ENCODE assay signal across 27 mouse cellular contexts in genomic region chr7:19208201-19208910, GRCm38 (mm10). TPM values are rescaled to one million over a fixed set of nuclear protein-coding genes. Genes with fewer than 3 reads are reported as not detected.
DNase-seq lines count a peak whose midpoint lies in the region; ATAC-seq and TF ChIP-seq lines count a peak whose summit lies in the region.
"Had no signal": no experiment of that assay in that cellular context is flagged by ENCODE, and none has a peak within 500 bp of the region (broad histone marks: within the 10 kb centered on the region; RNA-seq: fewer than 3 reads in every experiment).

No protein-coding gene starts in this region.

- TF ChIP-seq CTCF in CH12.LX (conservative IDR thresholded peaks at IDR 0.05 in 1 of 2, IDR thresholded peaks at IDR 0.05 in 1 of 2; ENCODE audit: low read depth in 2 of 2, low read length in 2 of 2) = no peak
- TF ChIP-seq CTCF in MEL (IDR thresholded peaks at IDR 0.05 in 2 of 3, conservative IDR thresholded peaks at IDR 0.05 in 1 of 3; ENCODE audit: control insufficient read depth in 1 of 3, insufficient read depth in 1 of 3, low read depth in 2 of 3, low read length in 3 of 3, poor library complexity in 1 of 3, severe bottlenecking in 1 of 3) = no peak

- no peak for TF ChIP-seq RAD21 in CH12.LX (IDR thresholded peaks at IDR 0.05; ENCODE audit: low read depth, low read length)
- TF ChIP-seq RAD21 in MEL (IDR thresholded peaks at IDR 0.05; ENCODE audit: low read depth, low read length) = no peak

- H3K4me3 ChIP-seq in forebrain, embryonic 15.5 days = no peak overlapping the region
- no peak overlapping the region for H3K4me3 ChIP-seq in forebrain, embryonic 10.5 days
- H3K4me3 ChIP-seq in hindbrain, embryonic 16.5 days (ENCODE audit: low read length) = no peak overlapping the region
- no peak overlapping the region for H3K4me3 ChIP-seq in hindbrain, embryonic 11.5 days (ENCODE audit: low read depth, low read length)
- H3K4me3 ChIP-seq in CH12.LX (replicated peaks in 1 of 3; ENCODE audit: low read depth in 2 of 3, low read length in 2 of 3, poor library complexity in 1 of 3) = no peak overlapping the region
- no peak overlapping the region for H3K4me3 ChIP-seq in MEL (ENCODE audit: control insufficient read depth in 1 of 2, insufficient read depth in 1 of 2, low read depth in 2 of 2, low read length in 2 of 2)
- H3K4me3 ChIP-seq: embryonic facial prominence, embryonic 12.5 days; erythroblast, embryonic 14.5 days; forebrain, embryonic 13.5 days; heart, embryonic 15.5 days; left cerebral cortex, adult 2 months; limb, embryonic 15.5 days; myocyte; neural tube, embryonic 15.5 days had no signal

- no peak overlapping the region for H3K9ac ChIP-seq in forebrain, embryonic 15.5 days (replicated peaks)
- no peak overlapping the region for H3K9ac ChIP-seq in hindbrain, embryonic 16.5 days (ENCODE audit: low read depth, low read length)
- H3K9ac ChIP-seq in hindbrain, embryonic 11.5 days (ENCODE audit: low read depth, low read length) = no peak overlapping the region
- no peak overlapping the region for H3K9ac ChIP-seq in CH12.LX (ENCODE audit: insufficient read depth, low read depth)
- no peak overlapping the region for H3K9ac ChIP-seq in MEL (ENCODE audit: control insufficient read depth, low read depth, low read length, poor library complexity, severe bottlenecking)
- H3K9ac ChIP-seq: embryonic facial prominence, embryonic 12.5 days; forebrain, embryonic 13.5 days; heart, embryonic 15.5 days; limb, embryonic 15.5 days; liver, embryonic 14.5 days; lung, embryonic 14.5 days; neural tube, embryonic 15.5 days had no signal

- intact Hi-C loops in left cerebral cortex, postnatal 4 days (cut with DNase I) = no loop called here

- WGBS in forebrain, embryonic 15.5 days = 82% methylated on average over 13 of the region's 13 CpGs
- 80% methylated on average over 13 of the region's 13 CpGs for WGBS in forebrain, embryonic 10.5 days
- 87% methylated on average over 13 of the region's 13 CpGs for WGBS in hindbrain, embryonic 16.5 days
- WGBS in hindbrain, embryonic 11.5 days = 82% methylated on average over 13 of the region's 13 CpGs

- H3K27me3 ChIP-seq in forebrain, embryonic 15.5 days = no peaks in the 10 kb centered on the region
- peaks cover 15% of the 10 kb centered on the region for H3K27me3 ChIP-seq in forebrain, embryonic 10.5 days (ENCODE audit: poor library complexity, severe bottlenecking)
- H3K27me3 ChIP-seq in hindbrain, embryonic 16.5 days (replicated peaks; ENCODE audit: control insufficient read depth, insufficient read depth, low read length) = no peaks in the 10 kb centered on the region; the same call in 1 of the 2 replicates
- no peaks in the 10 kb centered on the region; the same call in 1 of the 2 replicates for H3K27me3 ChIP-seq in hindbrain, embryonic 11.5 days (ENCODE audit: control insufficient read depth, insufficient read depth, low read length)
- no peaks in the 10 kb centered on the region for H3K27me3 ChIP-seq in CH12.LX (replicated peaks)
- no peaks in the 10 kb centered on the region for H3K27me3 ChIP-seq in MEL (ENCODE audit: control insufficient read depth in 1 of 2, insufficient read depth in 2 of 2, low read length in 2 of 2)
- H3K27me3 ChIP-seq: limb, embryonic 15.5 days had no signal

- in situ Hi-C loops in CH12.LX (cut with MboI; ENCODE audit: low pct_ligation_motif_present, low pct_unique_long_range_greater_than_20kb, low sequenced_read_pairs) = no loop called here

- no peak for DNase-seq in forebrain, embryonic 10.5 days (ENCODE audit: extremely low spot score, low spot score)
- no peak for DNase-seq in hindbrain, embryonic 11.5 days (ENCODE audit: low spot score)
- DNase-seq in CH12.LX (ENCODE audit: extremely low read depth) = no peak
- no peak for DNase-seq in MEL (ENCODE audit: low read depth, low spot score)
- no peak for DNase-seq in left cerebral cortex, postnatal 4 days
- DNase-seq: adrenal gland, adult 8-10 months; cerebellum, adult 11-12 months; gastrocnemius, postnatal 25 days; layer of hippocampus, adult 9-11 months; right cerebral cortex, adult 18-20 months; thymus, adult 18-20 months; thymus, postnatal 36 days had no signal

- TF ChIP-seq EP300 in CH12.LX (IDR thresholded peaks at IDR 0.05; ENCODE audit: low read length) (no peak), MEL (IDR thresholded peaks at IDR 0.05; ENCODE audit: low read depth in 1 of 2, low read length in 2 of 2) (no peak)

- peaks cover 23% of the 10 kb centered on the region for H3K36me3 ChIP-seq in forebrain, embryonic 15.5 days
- peaks cover 25% of the 10 kb centered on the region for H3K36me3 ChIP-seq in forebrain, embryonic 10.5 days (replicated peaks)
- peaks cover 16% of the 10 kb centered on the region; the same call in 1 of the 2 replicates for H3K36me3 ChIP-seq in hindbrain, embryonic 16.5 days (ENCODE audit: control insufficient read depth, insufficient read depth, low read length)
- no peaks in the 10 kb centered on the region for H3K36me3 ChIP-seq in hindbrain, embryonic 11.5 days (ENCODE audit: control insufficient read depth, insufficient read depth, low read length)
- H3K36me3 ChIP-seq in CH12.LX (replicated peaks in 1 of 2; ENCODE audit: control insufficient read depth in 1 of 2, insufficient read depth in 1 of 2, low read length in 1 of 2) = peaks cover 29 to 43% of the 10 kb centered on the region in 2 experiments
- no peaks in the 10 kb centered on the region; a peak in 1 of 4 replicates for H3K36me3 ChIP-seq in MEL (ENCODE audit: control insufficient read depth in 1 of 2, insufficient read depth in 2 of 2, low read length in 2 of 2)

- TF ChIP-seq POLR2A in CH12.LX (IDR thresholded peaks at IDR 0.05; ENCODE audit: low read depth, low read length) = no peak
- no peak for TF ChIP-seq POLR2A in MEL (IDR thresholded peaks at IDR 0.05; ENCODE audit: control insufficient read depth in 1 of 2, insufficient read depth in 1 of 2, low read depth in 1 of 2, low read length in 2 of 2, poor library complexity in 1 of 2)

- dilution Hi-C loops in CH12.LX (cut with MboI; ENCODE audit: extremely low pct_ligation_motif_present, extremely low pct_unique_long_range_greater_than_20kb, low sequenced_read_pairs) = no loop called here

- no peak overlapping the region for H3K27ac ChIP-seq in forebrain, embryonic 15.5 days (replicated peaks)
- H3K27ac ChIP-seq in forebrain, embryonic 10.5 days = no peak overlapping the region
- H3K27ac ChIP-seq in hindbrain, embryonic 16.5 days (ENCODE audit: low read depth, low read length) = no peak overlapping the region
- H3K27ac ChIP-seq in hindbrain, embryonic 11.5 days (ENCODE audit: low read depth, low read length) = no peak overlapping the region
- H3K27ac ChIP-seq in CH12.LX (ENCODE audit: insufficient read depth, low read depth) (no peak overlapping the region), MEL (ENCODE audit: control insufficient read depth, low read depth, low read length) (no peak overlapping the region)
- H3K27ac ChIP-seq: embryonic facial prominence, embryonic 12.5 days; forebrain, embryonic 13.5 days; heart, embryonic 15.5 days; kidney, postnatal 0 days; left cerebral cortex, adult 2 months; limb, embryonic 15.5 days; liver, embryonic 14.5 days; neural tube, embryonic 15.5 days had no signal

- no peak overlapping the region for H3K4me2 ChIP-seq in forebrain, embryonic 15.5 days (replicated peaks)
- H3K4me2 ChIP-seq in hindbrain, embryonic 16.5 days (ENCODE audit: low read length) = no peak overlapping the region
- no peak overlapping the region for H3K4me2 ChIP-seq in hindbrain, embryonic 11.5 days (replicated peaks; ENCODE audit: low read depth, low read length)
- no peak overlapping the region for H3K4me2 ChIP-seq in CH12.LX (ENCODE audit: insufficient read depth, low read depth, poor library complexity, severe bottlenecking)
- H3K4me2 ChIP-seq: embryonic facial prominence, embryonic 12.5 days; forebrain, embryonic 13.5 days; heart, embryonic 15.5 days; limb, embryonic 15.5 days; lung, embryonic 14.5 days; neural tube, embryonic 15.5 days had no signal

- ATAC-seq in forebrain, embryonic 15.5 days (replicated peaks) = 0 out of 2 replicates have a peak, but pooled peaks have one; percentile 12
- ATAC-seq in hindbrain, embryonic 16.5 days = 0 out of 2 replicates have a peak, but pooled peaks have one; percentile 16
- no peak for ATAC-seq in hindbrain, embryonic 11.5 days (ENCODE audit: low FRiP score)
- ATAC-seq: forebrain, embryonic 13.5 days; midbrain, embryonic 16.5 days had no signal

- no peaks in the 10 kb centered on the region for H3K79me2 ChIP-seq in CH12.LX (replicated peaks; ENCODE audit: control insufficient read depth, extremely low read depth, insufficient read depth, poor library complexity, severe bottlenecking)
- no peaks in the 10 kb centered on the region for H3K79me2 ChIP-seq in MEL (ENCODE audit: control insufficient read depth, insufficient read depth, low read length, poor library complexity)

- H3K4me1 ChIP-seq in forebrain, embryonic 15.5 days = peaks cover 8% of the 10 kb centered on the region
- peaks cover 17% of the 10 kb centered on the region for H3K4me1 ChIP-seq in forebrain, embryonic 10.5 days
- peaks cover 8% of the 10 kb centered on the region for H3K4me1 ChIP-seq in hindbrain, embryonic 16.5 days (ENCODE audit: control insufficient read depth, insufficient read depth, low read depth, low read length)
- H3K4me1 ChIP-seq in hindbrain, embryonic 11.5 days (replicated peaks; ENCODE audit: control insufficient read depth, insufficient read depth, low read length) = no peaks in the 10 kb centered on the region
- peaks cover 3 to 5% of the 10 kb centered on the region in 2 experiments; a peak in 3 of 4 replicates for H3K4me1 ChIP-seq in CH12.LX (ENCODE audit: control insufficient read depth in 1 of 2, insufficient read depth in 2 of 2)
- no peaks in the 10 kb centered on the region for H3K4me1 ChIP-seq in MEL (ENCODE audit: control insufficient read depth in 1 of 2, insufficient read depth in 2 of 2, low read length in 2 of 2)

- no peaks in the 10 kb centered on the region for H3K9me3 ChIP-seq in forebrain, embryonic 15.5 days
- 0 out of 2 replicates have a peak, but pooled peaks cover 4% of the 10 kb centered on the region for H3K9me3 ChIP-seq in forebrain, embryonic 10.5 days
- no peaks in the 10 kb centered on the region for H3K9me3 ChIP-seq in hindbrain, embryonic 16.5 days (ENCODE audit: control insufficient read depth, low read length)
- H3K9me3 ChIP-seq in hindbrain, embryonic 11.5 days (ENCODE audit: control insufficient read depth, low read length) = peaks cover 2% of the 10 kb centered on the region; the same call in 1 of the 2 replicates
- peaks cover 8% of the 10 kb centered on the region for H3K9me3 ChIP-seq in CH12.LX (replicated peaks; ENCODE audit: low read length)
- no peaks in the 10 kb centered on the region for H3K9me3 ChIP-seq in MEL (replicated peaks; ENCODE audit: insufficient read depth, low read length)
- H3K9me3 ChIP-seq: embryonic facial prominence, embryonic 12.5 days; heart, embryonic 15.5 days; limb, embryonic 15.5 days; neural tube, embryonic 15.5 days had no signal

RNA-seq across cellular contexts. Expression of gene Gpr4, which starts 4.0 kb away (rescaled TPM):
- polyA plus RNA-seq in forebrain, embryonic 15.5 days (2015; fragmentation: Nextera tagmentation; extraction: Ambion mirVana) = 2.2 and 2.4 TPM in 2 replicates
- polyA plus RNA-seq in forebrain, embryonic 10.5 days (2016; fragmentation: Nextera tagmentation; extraction: Ambion mirVana) = 1.6 and 2.0 TPM in 2 replicates
- 3.1 and 4.4 TPM in 2 replicates for polyA plus RNA-seq in hindbrain, embryonic 16.5 days (2015; fragmentation: Nextera tagmentation; extraction: Ambion mirVana)
- polyA plus RNA-seq in hindbrain, embryonic 11.5 days (2014; fragmentation: Nextera tagmentation; extraction: Ambion mirVana) = 1.6 and 2.6 TPM in 2 replicates
- total RNA-seq in CH12.LX (2012; rRNA removed) = 0.04 and 0.08 TPM in 2 replicates
- not detected in 2 replicates for total RNA-seq in CH12.LX (2014; rRNA removed)
- polyA plus RNA-seq in CH12.LX (2012; ENCODE audit: insufficient read length, low read depth) = 0.14 and 0.31 TPM in 2 replicates
- total RNA-seq in MEL (2012; rRNA removed) = 0.07 and 0.19 TPM in 2 replicates
- under 1 TPM in 1 of 2 experiments, not detected in 1; 0.15 TPM for polyA plus RNA-seq in MEL (2012; ENCODE audit: insufficient read depth in 1 of 2, insufficient read length in 2 of 2, low read depth in 1 of 2, low replicate concordance in 2 of 2, missing spikeins in 1 of 2)
- total RNA-seq in left cerebral cortex, postnatal 4 days (2021) = 1 to 10 TPM; 3.5 to 4.3 TPM
- total RNA-seq: megakaryocyte-erythroid progenitor cell, adult 5-6 weeks had no signal
- polyA plus RNA-seq: erythroblast, embryonic 14.5 days had no signal

RNA-seq across cellular contexts. Expression of gene Opa3, which starts 19.8 kb away (rescaled TPM):
- polyA plus RNA-seq in forebrain, embryonic 15.5 days (2015; fragmentation: Nextera tagmentation; extraction: Ambion mirVana) = 40.6 and 44.5 TPM in 2 replicates
- polyA plus RNA-seq in forebrain, embryonic 10.5 days (2016; fragmentation: Nextera tagmentation; extraction: Ambion mirVana) = 50.7 and 51.4 TPM in 2 replicates
- polyA plus RNA-seq in hindbrain, embryonic 16.5 days (2015; fragmentation: Nextera tagmentation; extraction: Ambion mirVana) = 39.9 and 41.5 TPM in 2 replicates
- polyA plus RNA-seq in hindbrain, embryonic 11.5 days (2014; fragmentation: Nextera tagmentation; extraction: Ambion mirVana) = 42.2 and 42.4 TPM in 2 replicates
- total RNA-seq in CH12.LX (2012; rRNA removed) (11.9 and 15.7 TPM in 2 replicates), CH12.LX (2014; rRNA removed) (8.6 and 9.4 TPM in 2 replicates), MEL (2012; rRNA removed) (16.3 and 18.5 TPM in 2 replicates)
- polyA plus RNA-seq in CH12.LX (2012; ENCODE audit: insufficient read length, low read depth) (20.0 and 21.2 TPM in 2 replicates), MEL (2012; ENCODE audit: insufficient read depth in 1 of 2, insufficient read length in 2 of 2, low read depth in 1 of 2, low replicate concordance in 2 of 2, missing spikeins in 1 of 2) (10 to 100 TPM; 37.2 to 85.4 TPM)
- total RNA-seq in left cerebral cortex, postnatal 4 days (2021) = 10 to 100 TPM; 33.8 to 35.0 TPM

RNA-seq across cellular contexts. Expression of gene Eml2, which starts 32.1 kb away (rescaled TPM):
- 8.2 and 12.5 TPM in 2 replicates for polyA plus RNA-seq in forebrain, embryonic 15.5 days (2015; fragmentation: Nextera tagmentation; extraction: Ambion mirVana)
- 5.3 and 6.4 TPM in 2 replicates for polyA plus RNA-seq in forebrain, embryonic 10.5 days (2016; fragmentation: Nextera tagmentation; extraction: Ambion mirVana)
- 9.4 and 12.3 TPM in 2 replicates for polyA plus RNA-seq in hindbrain, embryonic 16.5 days (2015; fragmentation: Nextera tagmentation; extraction: Ambion mirVana)
- 1.4 and 2.0 TPM in 2 replicates for polyA plus RNA-seq in hindbrain, embryonic 11.5 days (2014; fragmentation: Nextera tagmentation; extraction: Ambion mirVana)
- total RNA-seq in CH12.LX (2012; rRNA removed) (32.4 and 52.4 TPM in 2 replicates), CH12.LX (2014; rRNA removed) (12.3 and 15.6 TPM in 2 replicates), MEL (2012; rRNA removed) (22.0 and 25.1 TPM in 2 replicates)
- polyA plus RNA-seq in CH12.LX (2012; ENCODE audit: insufficient read length, low read depth) (29.1 and 30.8 TPM in 2 replicates), MEL (2012; ENCODE audit: insufficient read depth in 1 of 2, insufficient read length in 2 of 2, low read depth in 1 of 2, low replicate concordance in 2 of 2, missing spikeins in 1 of 2) (10 to 100 TPM in 1 of 2 experiments, not detected in 1; 43.6 TPM)
- total RNA-seq in left cerebral cortex, postnatal 4 days (2021) = 100 to 1,000 TPM; 102 to 106 TPM

RNA-seq across cellular contexts. Expression of gene Gipr, which starts 42.4 kb away (rescaled TPM):
- polyA plus RNA-seq in forebrain, embryonic 15.5 days (2015; fragmentation: Nextera tagmentation; extraction: Ambion mirVana) = 18.1 and 20.0 TPM in 2 replicates
- polyA plus RNA-seq in forebrain, embryonic 10.5 days (2016; fragmentation: Nextera tagmentation; extraction: Ambion mirVana) = 0.22 and 0.25 TPM in 2 replicates
- 2.0 and 2.9 TPM in 2 replicates for polyA plus RNA-seq in hindbrain, embryonic 16.5 days (2015; fragmentation: Nextera tagmentation; extraction: Ambion mirVana)
- 0.89 and 1.7 TPM in 2 replicates for polyA plus RNA-seq in hindbrain, embryonic 11.5 days (2014; fragmentation: Nextera tagmentation; extraction: Ambion mirVana)
- total RNA-seq in CH12.LX (2012; rRNA removed) = 0.04 TPM in 1 of 2 replicates, not detected in the other
- not detected in 2 replicates for total RNA-seq in CH12.LX (2014; rRNA removed)
- polyA plus RNA-seq in CH12.LX (2012; ENCODE audit: insufficient read length, low read depth) = 0.11 and 0.12 TPM in 2 replicates
- 0.49 and 0.65 TPM in 2 replicates for total RNA-seq in MEL (2012; rRNA removed)
- polyA plus RNA-seq in MEL (2012; ENCODE audit: insufficient read depth in 1 of 2, insufficient read length in 2 of 2, low read depth in 1 of 2, low replicate concordance in 2 of 2, missing spikeins in 1 of 2) = 1 to 10 TPM in 1 of 2 experiments, not detected in 1; 2.1 TPM
- 10 to 100 TPM; 22.7 to 25.8 TPM for total RNA-seq in left cerebral cortex, postnatal 4 days (2021)
- total RNA-seq: gastrocnemius, postnatal 25 days; megakaryocyte-erythroid progenitor cell, adult 5-6 weeks had no signal
- polyA plus RNA-seq: erythroblast, embryonic 14.5 days had no signal

RNA-seq across cellular contexts. Expression of gene Snrpd2, which starts 58.8 kb away (rescaled TPM):
- 135 and 143 TPM in 2 replicates for polyA plus RNA-seq in forebrain, embryonic 15.5 days (2015; fragmentation: Nextera tagmentation; extraction: Ambion mirVana)
- polyA plus RNA-seq in forebrain, embryonic 10.5 days (2016; fragmentation: Nextera tagmentation; extraction: Ambion mirVana) = 183 and 193 TPM in 2 replicates
- polyA plus RNA-seq in hindbrain, embryonic 16.5 days (2015; fragmentation: Nextera tagmentation; extraction: Ambion mirVana) = 107 and 110 TPM in 2 replicates
- polyA plus RNA-seq in hindbrain, embryonic 11.5 days (2014; fragmentation: Nextera tagmentation; extraction: Ambion mirVana) = 143 and 149 TPM in 2 replicates
- total RNA-seq in CH12.LX (2012; rRNA removed) (348 and 408 TPM in 2 replicates), CH12.LX (2014; rRNA removed) (178 and 213 TPM in 2 replicates), MEL (2012; rRNA removed) (333 and 345 TPM in 2 replicates)
- polyA plus RNA-seq in CH12.LX (2012; ENCODE audit: insufficient read length, low read depth) (177 and 193 TPM in 2 replicates), MEL (2012; ENCODE audit: insufficient read depth in 1 of 2, insufficient read length in 2 of 2, low read depth in 1 of 2, low replicate concordance in 2 of 2, missing spikeins in 1 of 2) (100 to 1,000 TPM in 1 of 2 experiments, not detected in 1; 234 TPM)
- 100 to 1,000 TPM; 126 to 130 TPM for total RNA-seq in left cerebral cortex, postnatal 4 days (2021)
